Mouse (Mus musculus): ENCODE results near the gene Gm43552. TPM values are rescaled to one million over a fixed set of nuclear protein-coding genes. Genes with fewer than 3 reads are reported as not detected.
A peak's percentile ranks its signal among the peaks of the same experiment; 100 is the strongest.

Gene Gm43552
- polyA plus RNA-seq, 1 experiment from 2014 or later: not detected

GRCm38 (mm10) chr5:65390648-65391644 is 101.7 kb downstream of the Gm43552 start, which contains the start of the genes Rpl9 and Lias:
Gene Rpl9 (minus strand): TSS chr5:65391444.
Gene Lias (plus strand): TSS chr5:65391497.
- ATAC-seq (ENCODE audit: low read depth) (peak; percentile 96), DNase-seq (ENCODE audit: low spot score) (peak; percentile 98)
- H3K4me3 ChIP-seq (ENCODE audit: low read depth, low read length): peak within 1 kb of the TSS; percentile 92
- H3K27me3 ChIP-seq (replicated peaks; ENCODE audit: control insufficient read depth, insufficient read depth, low read length): no peaks in the 10 kb centered on the region
- peaks cover 11% of the 10 kb centered on the region for H3K4me1 ChIP-seq (ENCODE audit: control insufficient read depth, insufficient read depth, low read length)
- H3K9ac ChIP-seq (ENCODE audit: low read depth, low read length): peak within 1 kb of the TSS; percentile 99
- no peaks in the 10 kb centered on the region for H3K9me3 ChIP-seq (ENCODE audit: control insufficient read depth, low read length)
- peak within 1 kb of the TSS; percentile 85 for H3K4me2 ChIP-seq (ENCODE audit: low read depth, low read length)
- H3K36me3 ChIP-seq (ENCODE audit: control insufficient read depth, insufficient read depth, low read length): peaks cover 51% of the 10 kb centered on the region
- under 1% methylated on average over 69 of the region's 83 CpGs for WGBS
- peak within 1 kb of the TSS; percentile 90 for H3K27ac ChIP-seq (replicated peaks; ENCODE audit: low read depth, low read length)

GRCm38 (mm10) chr5:65387008-65387867 is 105.4 kb downstream of the Gm43552 start:
- WGBS: 73% methylated on average over 6 of the region's 6 CpGs
- no peak for DNase-seq (ENCODE audit: low spot score)

GRCm38 (mm10) chr5:65385704-65386103 is 106.9 kb downstream of the Gm43552 start:
- no peak overlapping the region for H3K4me2 ChIP-seq (ENCODE audit: low read depth, low read length)
- peaks cover 40% of the 10 kb centered on the region for H3K36me3 ChIP-seq (ENCODE audit: control insufficient read depth, insufficient read depth, low read length)
- H3K4me3 ChIP-seq (ENCODE audit: low read depth, low read length): no peak overlapping the region
- no peak overlapping the region for H3K27ac ChIP-seq (replicated peaks; ENCODE audit: low read depth, low read length)
- no peaks in the 10 kb centered on the region for H3K27me3 ChIP-seq (replicated peaks; ENCODE audit: control insufficient read depth, insufficient read depth, low read length)
- no peaks in the 10 kb centered on the region for H3K9me3 ChIP-seq (ENCODE audit: control insufficient read depth, low read length)
- DNase-seq (ENCODE audit: low spot score): no peak
- ATAC-seq (ENCODE audit: low read depth): no peak
- WGBS: 63% methylated on average over 2 of the region's 2 CpGs
- peaks cover 11% of the 10 kb centered on the region for H3K4me1 ChIP-seq (ENCODE audit: control insufficient read depth, insufficient read depth, low read length)
- H3K9ac ChIP-seq (ENCODE audit: low read depth, low read length): no peak overlapping the region

More at GRCm38 (mm10) chr5:65387008-65387867, 105.4 kb downstream of the Gm43552 start:
- no peak overlapping the region for H3K4me2 ChIP-seq (ENCODE audit: low read depth, low read length)
- H3K4me1 ChIP-seq (ENCODE audit: control insufficient read depth, insufficient read depth, low read length): peaks cover 11% of the 10 kb centered on the region
- no peaks in the 10 kb centered on the region for H3K27me3 ChIP-seq (replicated peaks; ENCODE audit: control insufficient read depth, insufficient read depth, low read length)
- H3K9me3 ChIP-seq (ENCODE audit: control insufficient read depth, low read length): no peaks in the 10 kb centered on the region
- no peak overlapping the region for H3K27ac ChIP-seq (replicated peaks; ENCODE audit: low read depth, low read length)
- peaks cover 40% of the 10 kb centered on the region for H3K36me3 ChIP-seq (ENCODE audit: control insufficient read depth, insufficient read depth, low read length)
- H3K4me3 ChIP-seq (ENCODE audit: low read depth, low read length): no peak overlapping the region
- H3K9ac ChIP-seq (ENCODE audit: low read depth, low read length): no peak overlapping the region
- no peak for ATAC-seq (ENCODE audit: low read depth)

Other genes with a start within 250 kb of the Gm43552 start
- 84.2 and 84.8 TPM in 2 replicates for gene Rfc1, start 157.2 kb downstream of the Gm43552 start, polyA plus RNA-seq (2014; fragmentation: Nextera tagmentation; extraction: Ambion mirVana)
- gene Klb, start 144.5 kb downstream of the Gm43552 start, polyA plus RNA-seq (2014; fragmentation: Nextera tagmentation; extraction: Ambion mirVana): 0.30 and 0.65 TPM in 2 replicates
- gene Rpl9, start 101.4 kb downstream of the Gm43552 start, polyA plus RNA-seq (2014; fragmentation: Nextera tagmentation; extraction: Ambion mirVana): 1,224 and 1,226 TPM in 2 replicates
- gene Lias, start 101.3 kb downstream of the Gm43552 start, polyA plus RNA-seq (2014; fragmentation: Nextera tagmentation; extraction: Ambion mirVana): 60.8 and 61.2 TPM in 2 replicates
- gene Ugdh, start 56.9 kb downstream of the Gm43552 start, polyA plus RNA-seq (2014; fragmentation: Nextera tagmentation; extraction: Ambion mirVana): 119 and 125 TPM in 2 replicates
- 144 and 146 TPM in 2 replicates for gene Smim14, start 44.4 kb upstream of the Gm43552 start, polyA plus RNA-seq (2014; fragmentation: Nextera tagmentation; extraction: Ambion mirVana)
- gene Ube2k, start 44.4 kb upstream of the Gm43552 start, polyA plus RNA-seq (2014; fragmentation: Nextera tagmentation; extraction: Ambion mirVana): 122 and 130 TPM in 2 replicates
- gene Pds5a, start 205.4 kb upstream of the Gm43552 start, polyA plus RNA-seq (2014; fragmentation: Nextera tagmentation; extraction: Ambion mirVana): 69.3 and 75.4 TPM in 2 replicates

Data from embryonic facial prominence, embryonic 14.5 days (tissue).